Mouse (Mus musculus) kidney, postnatal 14 days (tissue): Measurements from ENCODE around the gene Olfr986.

ENCODE experiments used
- DNase-seq: peaks from one replicate; pipeline ENCODE4 v3.0.0; 2022; ENCODE audit warnings: mixed read lengths

Gene Olfr986

DNA sequence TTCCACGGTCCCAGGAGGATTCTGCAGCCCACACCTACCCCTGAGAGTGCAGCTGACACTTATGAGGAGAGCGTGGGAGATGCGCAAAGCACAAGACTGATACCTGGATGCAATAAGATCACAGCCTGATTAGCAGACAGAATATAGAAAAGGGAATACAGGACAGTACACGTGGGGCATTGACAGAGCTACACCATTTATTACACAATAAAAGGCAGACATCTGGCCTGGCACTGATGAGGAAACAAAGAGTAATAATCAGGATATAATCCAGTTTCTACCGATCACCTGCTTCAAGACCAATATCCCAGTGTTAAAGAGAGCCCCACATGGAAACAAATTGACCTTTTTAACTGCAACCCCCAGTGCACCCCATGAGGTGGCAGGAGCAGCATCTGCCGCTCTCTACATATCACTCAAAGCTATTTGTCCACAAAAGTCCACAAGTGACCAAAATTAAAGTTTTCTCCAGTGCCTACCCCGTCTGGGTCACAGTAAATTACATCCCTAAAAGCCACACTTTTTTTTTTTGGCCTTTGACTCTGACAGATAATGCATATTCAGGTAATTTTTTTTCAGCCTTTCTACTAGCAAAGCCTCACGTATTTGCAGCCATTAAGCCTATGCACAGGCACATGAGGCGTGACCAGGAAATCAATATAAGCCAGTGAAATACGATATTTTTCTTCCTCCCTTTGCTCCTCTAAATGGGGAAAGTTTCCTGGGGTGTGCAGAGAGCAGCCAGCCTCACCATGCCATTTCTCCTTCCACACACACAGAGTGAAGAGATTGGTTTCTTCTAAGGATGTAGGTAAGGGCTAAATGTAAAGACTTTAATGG, 53.7 kb downstream of the Olfr986 start:
- DNase-seq = no peak

DNA sequence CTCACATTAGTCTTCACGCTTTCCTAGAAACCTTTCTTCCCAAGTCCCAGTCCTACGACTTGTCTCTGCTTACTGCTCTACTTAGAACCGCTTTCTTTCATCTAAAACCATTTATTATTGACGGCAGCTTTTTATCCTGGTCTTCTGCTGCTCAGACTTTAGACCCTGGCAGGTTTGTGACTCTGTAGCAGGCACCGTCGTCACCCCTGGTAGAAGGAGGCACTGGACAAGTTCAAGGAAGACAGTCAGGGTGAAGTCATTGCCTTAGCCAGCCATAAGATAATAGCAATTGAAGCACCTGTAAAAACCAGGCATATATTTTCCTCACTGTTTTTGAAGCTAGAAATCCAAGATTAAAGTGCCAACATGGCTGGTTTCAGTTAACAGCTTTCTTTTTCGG, 54.5 kb downstream of the Olfr986 start:
- no peak for DNase-seq
